Mouse (Mus musculus) MEL (cell line): ENCODE measurements around the gene Zscan10. TPM values are rescaled to one million over a fixed set of nuclear protein-coding genes. Genes with fewer than 3 reads are reported as not detected.

Source experiments
- DNase-seq: peaks from one replicate; pipeline ENCODE4 v3.0.0; 2011; ENCODE audit warnings: low read depth, low spot score
- H3K27ac ChIP-seq: 2 replicates; pipeline ENCODE4 v1.5.1; 2012; ENCODE audit warnings: low read depth, mild to moderate bottlenecking, control low read depth, low read length, moderate library complexity; ENCODE audit not compliant: control insufficient read depth
- H3K27me3 ChIP-seq, 2 experiments: fragments of 150-350 bp in 1 of 2; sonication (generic) in 1 of 2; 2 replicates each; pipeline ENCODE4 v1.6.1; 2012; ENCODE audit warnings: low read length in 2 of 2, mild to moderate bottlenecking in 2 of 2, improper control_type of control experiment in 1 of 2, moderate library complexity in 1 of 2; ENCODE audit not compliant: insufficient read depth in 2 of 2, control insufficient read depth in 1 of 2
- H3K36me3 ChIP-seq, 2 experiments: 2 replicates each; pipeline ENCODE4 v1.6.1; 2012 to 2014; ENCODE audit warnings: low read length in 2 of 2, improper control_type of control experiment in 1 of 2, inconsistent platforms in 1 of 2, mild to moderate bottlenecking in 1 of 2; ENCODE audit not compliant: insufficient read depth in 2 of 2, control insufficient read depth in 1 of 2
- H3K4me1 ChIP-seq, 2 experiments: fragments of 150-350 bp in 1 of 2; sonication (generic) in 1 of 2; 2 replicates each; pipeline ENCODE4 v1.6.1; 2012; ENCODE audit warnings: low read length in 2 of 2, improper control_type of control experiment in 1 of 2, mild to moderate bottlenecking in 1 of 2; ENCODE audit not compliant: insufficient read depth in 2 of 2, control insufficient read depth in 1 of 2
- H3K4me3 ChIP-seq, 2 experiments: fragments of 150-350 bp in 1 of 2; sonication (generic) in 1 of 2; 2 replicates each; pipeline ENCODE4 v1.5.1; 2012; ENCODE audit warnings: low read depth in 2 of 2, low read length in 2 of 2, mild to moderate bottlenecking in 2 of 2, moderate library complexity in 2 of 2, control low read depth in 1 of 2, improper control_type of control experiment in 1 of 2; ENCODE audit not compliant: control insufficient read depth in 1 of 2, insufficient read depth in 1 of 2
- H3K79me2 ChIP-seq: 2 replicates; pipeline ENCODE4 v1.6.1; 2012; ENCODE audit warnings: mild to moderate bottlenecking, low read length, moderate library complexity; ENCODE audit not compliant: control insufficient read depth, poor library complexity, insufficient read depth
- H3K9ac ChIP-seq: 2 replicates; pipeline ENCODE4 v1.6.1; 2012; ENCODE audit warnings: low read depth, mild to moderate bottlenecking, control low read depth, low read length, moderate library complexity; ENCODE audit not compliant: control insufficient read depth, poor library complexity, severe bottlenecking
- H3K9me3 ChIP-seq: fragments of 150-350 bp; sonication (generic); replicated peaks from 2 replicates; pipeline ENCODE4 v1.6.1; 2012; ENCODE audit warnings: mild to moderate bottlenecking, low read length, improper control_type of control experiment, moderate library complexity; ENCODE audit not compliant: insufficient read depth
- BHLHE40 ChIP-seq: IDR thresholded peaks from 2 replicates; pipeline ENCODE4 v1.6.1; 2012; ENCODE audit warnings: low read depth, mild to moderate bottlenecking, inconsistent platforms, low read length, improper control_type of control experiment, borderline replicate concordance
- CHD2 ChIP-seq: IDR thresholded peaks from 2 replicates; pipeline ENCODE4 v1.6.1; 2011; ENCODE audit warnings: low read length, improper control_type of control experiment
- ELF1 ChIP-seq: IDR thresholded peaks from 2 replicates; pipeline ENCODE4 v1.6.1; 2014; ENCODE audit warnings: low read depth, mild to moderate bottlenecking, inconsistent platforms, low read length, improper control_type of control experiment, moderate library complexity
- EP300 ChIP-seq, 2 experiments: IDR thresholded peaks; 2 replicates each; pipeline ENCODE4 v1.6.1; 2011; ENCODE audit warnings: improper control_type of control experiment in 2 of 2, low read length in 2 of 2, low read depth in 1 of 2, mild to moderate bottlenecking in 1 of 2
- GATA1 ChIP-seq: IDR thresholded peaks from 2 replicates; pipeline ENCODE4 v1.6.1; 2011; ENCODE audit warnings: low read depth, low read length, improper control_type of control experiment
- JUND ChIP-seq: IDR thresholded peaks from 2 replicates; pipeline ENCODE4 v1.6.1; 2011; ENCODE audit warnings: low read depth, mild to moderate bottlenecking, improper control_type of control experiment, low read length
- MAX ChIP-seq: IDR thresholded peaks from 2 replicates; pipeline ENCODE4 v1.6.1; 2011; ENCODE audit warnings: low read length, improper control_type of control experiment
- MEF2A ChIP-seq: IDR thresholded peaks from 2 replicates; pipeline ENCODE4 v1.6.1; 2014; ENCODE audit warnings: low read depth, mild to moderate bottlenecking, inconsistent platforms, low read length, improper control_type of control experiment; ENCODE audit not compliant: poor library complexity, insufficient replicate concordance, severe bottlenecking; ENCODE audit errors: extremely low read depth
- MXI1 ChIP-seq: IDR thresholded peaks from 2 replicates; pipeline ENCODE4 v1.6.1; 2011; ENCODE audit warnings: mild to moderate bottlenecking, low read depth, low read length, improper control_type of control experiment
- NELFE ChIP-seq: IDR thresholded peaks from 2 replicates; pipeline ENCODE4 v1.6.1; 2011; ENCODE audit warnings: low read depth, low read length, improper control_type of control experiment
- NRF1 ChIP-seq: IDR thresholded peaks from 2 replicates; pipeline ENCODE4 v1.6.1; 2014; ENCODE audit warnings: low read depth, mild to moderate bottlenecking, inconsistent platforms, low read length, improper control_type of control experiment, moderate library complexity; ENCODE audit not compliant: poor library complexity, insufficient read depth, severe bottlenecking
- POLR2A ChIP-seq, 2 experiments: IDR thresholded peaks; 2 replicates each; pipeline ENCODE4 v1.6.1; 2011 to 2012; ENCODE audit warnings: low read length in 2 of 2, mild to moderate bottlenecking in 2 of 2, control low read depth in 1 of 2, improper control_type of control experiment in 1 of 2, low read depth in 1 of 2, moderate library complexity in 1 of 2; ENCODE audit not compliant: control insufficient read depth in 1 of 2, insufficient read depth in 1 of 2, poor library complexity in 1 of 2
- POLR2AphosphoS5 ChIP-seq: IDR thresholded peaks from 2 replicates; pipeline ENCODE4 v1.6.1; 2012; ENCODE audit warnings: low read depth, borderline replicate concordance, mild to moderate bottlenecking, inconsistent platforms, low read length, moderate library complexity, mixed read lengths
- SMC3 ChIP-seq: IDR thresholded peaks from 2 replicates; pipeline ENCODE4 v1.6.1; 2011; ENCODE audit warnings: low read depth, low read length, improper control_type of control experiment
- TBP ChIP-seq: IDR thresholded peaks from 2 replicates; pipeline ENCODE4 v1.8.0; 2011; ENCODE audit warnings: low read depth, low read length, improper control_type of control experiment
- TCF12 ChIP-seq: IDR thresholded peaks from 2 replicates; pipeline ENCODE4 v1.6.1; 2014; ENCODE audit warnings: low read depth, mild to moderate bottlenecking, inconsistent platforms, low read length, improper control_type of control experiment, moderate library complexity
- UBTF ChIP-seq: IDR thresholded peaks from 2 replicates; pipeline ENCODE4 v1.6.1; 2012; ENCODE audit warnings: low read depth, mild to moderate bottlenecking, inconsistent platforms, low read length, improper control_type of control experiment, moderate library complexity, borderline replicate concordance; ENCODE audit not compliant: insufficient read depth
- ZC3H11A ChIP-seq: IDR thresholded peaks from 2 replicates; pipeline ENCODE4 v1.6.1; 2012; ENCODE audit warnings: low read depth, mild to moderate bottlenecking, inconsistent platforms, low read length, improper control_type of control experiment
- ZNF384 ChIP-seq: IDR thresholded peaks from 2 replicates; pipeline ENCODE4 v1.6.1; 2012; ENCODE audit warnings: low read depth, mild to moderate bottlenecking, inconsistent platforms, low read length, improper control_type of control experiment
- polyA plus RNA-seq, 2 experiments: library from polyadenylated mRNA; stranded (reverse) in 1 of 2; unstranded in 1 of 2; fragments of >175 nt in 1 of 2; fragments of >200 nt in 1 of 2; gene quantifications; 2 replicates each; pipeline versions ENCODE4 v1.2.1 to v1.2.4; 2012; ENCODE audit warnings: low replicate concordance in 2 of 2, low read depth in 1 of 2; ENCODE audit not compliant: insufficient read length in 2 of 2, insufficient read depth in 1 of 2, missing spikeins in 1 of 2
- total RNA-seq: library from RNA; depleted of rRNA; stranded (reverse); fragments of 300-350 nt; gene quantifications from 2 replicates; pipeline ENCODE4 v1.2.3, GENCODE M21; 2012

The Zscan10 gene
- total and polyA plus RNA-seq, 3 experiments = 0.08 TPM; not detected in 2

- DNase-seq = no peak
- Histone ChIP-seq H3K27me3 (no peaks in the 10 kb centered on the region), H3K27ac (no peak overlapping the region), H3K9ac (no peak overlapping the region), H3K9me3 (no peaks in the 10 kb centered on the region), H3K4me3 (no peak overlapping the region), H3K36me3 (peaks cover 0 to 5% of the 10 kb centered on the region in 2 experiments; a peak in 2 of 4 replicates), H3K4me1 (peaks cover 0 to 10% of the 10 kb centered on the region in 2 experiments; a peak in 2 of 4 replicates), H3K79me2 (no peaks in the 10 kb centered on the region)
- no peak for TF ChIP-seq NRF1
- no peak for TF ChIP-seq TBP
- no peak for TF ChIP-seq BHLHE40
- no peak for TF ChIP-seq SMC3
- no peak for TF ChIP-seq MEF2A
- no peak for TF ChIP-seq TCF12
- TF ChIP-seq GATA1 = no peak
- TF ChIP-seq MAX = no peak
- no peak for TF ChIP-seq POLR2A (IDR thresholded peaks at IDR 0.05; ENCODE audit: control insufficient read depth in 1 of 2, insufficient read depth in 1 of 2, low read depth in 1 of 2, low read length in 2 of 2, poor library complexity in 1 of 2)
- TF ChIP-seq UBTF = no peak
Measured at GRCm38 (mm10) chr17:23554321-23554720, 46.3 kb upstream of the Zscan10 start.

- Histone ChIP-seq H3K4me1 (peaks cover 0 to 10% of the 10 kb centered on the region in 2 experiments; a peak in 2 of 4 replicates), H3K36me3 (peaks cover 0 to 5% of the 10 kb centered on the region in 2 experiments; a peak in 2 of 4 replicates), H3K9ac (no peak overlapping the region)
Measured at GRCm38 (mm10) chr17:23555243-23555916, 45.3 kb upstream of the Zscan10 start.

More at GRCm38 (mm10) chr17:23555243-23555916, 45.3 kb upstream of the Zscan10 start:
- no peaks in the 10 kb centered on the region for H3K9me3 ChIP-seq
- H3K79me2 ChIP-seq = no peaks in the 10 kb centered on the region
- H3K4me3 ChIP-seq = no peak overlapping the region
- no peak for TF ChIP-seq ZNF384
- TF ChIP-seq POLR2AphosphoS5 = no peak
- TF ChIP-seq EP300 (IDR thresholded peaks at IDR 0.05; ENCODE audit: low read depth in 1 of 2, low read length in 2 of 2) = no peak
- no peak for TF ChIP-seq CHD2
- TF ChIP-seq MXI1 = no peak
- TF ChIP-seq MEF2A = no peak
- TF ChIP-seq JUND = no peak
- TF ChIP-seq ZC3H11A = no peak
- no peak for TF ChIP-seq NELFE
- TF ChIP-seq ELF1 = no peak
- no peak overlapping the region for H3K27ac ChIP-seq
- H3K27me3 ChIP-seq = no peaks in the 10 kb centered on the region
- no peak for DNase-seq
